Mouse (Mus musculus) ES-E14 (cell line): ENCODE data around the gene Tmem262.

Source experiments
- CHD2 ChIP-seq: IDR thresholded peaks from 2 replicates; pipeline ENCODE4 v1.6.1; 2014; ENCODE audit warnings: mild to moderate bottlenecking, low read depth, low read length, inconsistent platforms
- HCFC1 ChIP-seq: IDR thresholded peaks from 2 replicates; pipeline ENCODE4 v1.6.1; 2012; ENCODE audit warnings: low read length, inconsistent platforms, borderline replicate concordance; ENCODE audit not compliant: insufficient read depth
- MAFK ChIP-seq: IDR thresholded peaks from 2 replicates; pipeline ENCODE4 v1.6.1; 2014; ENCODE audit warnings: mild to moderate bottlenecking, low read depth, low read length, inconsistent platforms; ENCODE audit not compliant: insufficient read depth
- ZC3H11A ChIP-seq: IDR thresholded peaks from 2 replicates; pipeline ENCODE4 v1.6.1; 2012; ENCODE audit warnings: low read depth, mild to moderate bottlenecking, inconsistent platforms, low read length, borderline replicate concordance
- ZNF384 ChIP-seq: IDR thresholded peaks from 2 replicates; pipeline ENCODE4 v1.6.1; 2012; ENCODE audit warnings: low read depth, low read length, inconsistent platforms

GRCm38 (mm10) chr19:6088841-6089240 lies 9.0 kb downstream of the Tmem262 start:
- TF ChIP-seq HCFC1 (no peak), MAFK (no peak), ZNF384 (no peak), ZC3H11A (no peak), CHD2 (no peak)
